ENCODE assay signal across 10 mouse cellular contexts in genomic region chr19:50440246-50440910, GRCm38 (mm10).
DNase-seq lines count a peak whose midpoint lies in the region; ATAC-seq lines count a peak whose summit lies in the region.
"Had no signal": no experiment of that assay in that cellular context is flagged by ENCODE, and none has a peak within 500 bp of the region (broad histone marks: within the 10 kb centered on the region; RNA-seq: fewer than 3 reads in every experiment).

No protein-coding gene starts in this region.

- H3K27me3 ChIP-seq in heart, embryonic 16.5 days (ENCODE audit: control insufficient read depth, insufficient read depth, low read length) = no peaks in the 10 kb centered on the region
- H3K27me3 ChIP-seq in forebrain, embryonic 15.5 days = no peaks in the 10 kb centered on the region
- H3K27me3 ChIP-seq in midbrain, embryonic 12.5 days = peaks cover 3% of the 10 kb centered on the region
- H3K27me3 ChIP-seq: CH12.LX had no signal

- no peak for ATAC-seq in heart, embryonic 16.5 days (replicated peaks; ENCODE audit: extremely low read depth, insufficient read depth, low FRiP score)
- peak; percentile 83 for ATAC-seq in forebrain, embryonic 15.5 days (replicated peaks)
- peak; percentile 88 for ATAC-seq in midbrain, embryonic 12.5 days (ENCODE audit: low FRiP score, low read depth)
- no peak for ATAC-seq in CD4-positive, CD25-positive, alpha-beta regulatory T cell, adult 4 months

- H3K36me3 ChIP-seq in heart, embryonic 16.5 days (ENCODE audit: control insufficient read depth, insufficient read depth) = no peaks in the 10 kb centered on the region
- H3K36me3 ChIP-seq in forebrain, embryonic 15.5 days = no peaks in the 10 kb centered on the region
- H3K36me3 ChIP-seq in midbrain, embryonic 12.5 days = no peaks in the 10 kb centered on the region

- DNase-seq in heart, postnatal 14 days = no peak
- peak; percentile 78 for DNase-seq in ZHBTc4 (ENCODE audit: low read depth, low spot score)
- no peak for DNase-seq in adrenal gland, adult (ENCODE audit: inconsistent age in 2 of 2, low spot score in 1 of 2)
- no peak for DNase-seq in kidney, postnatal 4 days
- DNase-seq: gastrocnemius, postnatal 25 days had no signal

- H3K4me3 ChIP-seq in heart, embryonic 16.5 days (ENCODE audit: low read length) = peak overlapping the region; percentile 12; the same call in 1 of the 2 replicates
- H3K4me3 ChIP-seq in forebrain, embryonic 15.5 days = peak overlapping the region; percentile 14; the same call in 1 of the 2 replicates
- peak overlapping the region; percentile 17; the same call in 1 of the 2 replicates for H3K4me3 ChIP-seq in midbrain, embryonic 12.5 days

- H3K9ac ChIP-seq in heart, embryonic 16.5 days (ENCODE audit: low read length) = no peak overlapping the region; the same call in 1 of the 2 replicates
- H3K9ac ChIP-seq in forebrain, embryonic 15.5 days (replicated peaks) = no peak overlapping the region
- H3K9ac ChIP-seq in midbrain, embryonic 12.5 days (replicated peaks) = no peak overlapping the region

- H3K4me1 ChIP-seq in heart, embryonic 16.5 days (ENCODE audit: control insufficient read depth, insufficient read depth, low read length) = peaks cover 4% of the 10 kb centered on the region; the same call in 1 of the 2 replicates
- H3K4me1 ChIP-seq in forebrain, embryonic 15.5 days = peaks cover 27% of the 10 kb centered on the region
- H3K4me1 ChIP-seq in midbrain, embryonic 12.5 days = peaks cover 35% of the 10 kb centered on the region

- intact Hi-C loops in heart, postnatal 14 days (cut with DNase I) = no loop called here

- no peaks in the 10 kb centered on the region for H3K9me3 ChIP-seq in heart, embryonic 16.5 days (replicated peaks; ENCODE audit: control insufficient read depth, low read length)
- H3K9me3 ChIP-seq in forebrain, embryonic 15.5 days = no peaks in the 10 kb centered on the region
- H3K9me3 ChIP-seq in midbrain, embryonic 12.5 days = no peaks in the 10 kb centered on the region

- WGBS in heart, embryonic 16.5 days = 8% methylated on average over 11 of the region's 11 CpGs
- under 1% methylated on average over 11 of the region's 11 CpGs for WGBS in forebrain, embryonic 15.5 days
- 1% methylated on average over 11 of the region's 11 CpGs for WGBS in midbrain, embryonic 12.5 days

- peak overlapping the region; percentile 47 for H3K4me2 ChIP-seq in heart, embryonic 16.5 days (ENCODE audit: low read depth, low read length)
- H3K4me2 ChIP-seq in forebrain, embryonic 15.5 days (replicated peaks) = peak overlapping the region; percentile 38
- H3K4me2 ChIP-seq in midbrain, embryonic 12.5 days (replicated peaks) = peak overlapping the region; percentile 51

- H3K27ac ChIP-seq in heart, embryonic 16.5 days (ENCODE audit: low read length) = no peak overlapping the region
- peak overlapping the region; percentile 52; the same call in 1 of the 2 replicates for H3K27ac ChIP-seq in forebrain, embryonic 15.5 days (replicated peaks)
- H3K27ac ChIP-seq in midbrain, embryonic 12.5 days (replicated peaks) = peak overlapping the region; percentile 60

Comparison
In these comparisons a context has a peak if more than half of its experiments do, and no peak if none do; other contexts are left out.
1. ATAC-seq: peak in forebrain, embryonic 15.5 days (single experiment) and midbrain, embryonic 12.5 days (single experiment); none in heart, embryonic 16.5 days (single experiment) and CD4-positive, CD25-positive, alpha-beta regulatory T cell, adult 4 months (single experiment).
2. Peak in every context shown above with its lines, with median percentiles within 50 percentile points of each other: H3K4me2 ChIP-seq and H3K4me3 ChIP-seq.